Mouse (Mus musculus) midbrain, embryonic 16.5 days (tissue): ENCODE measurements around the gene Dnajb8. TPM values are rescaled to one million over a fixed set of nuclear protein-coding genes. Genes with fewer than 3 reads are reported as not detected.

ENCODE experiments used
- ATAC-seq: fragments of 200-750 bp; cut with Nextera tagmentation; 2 replicates; pipeline ENCODE4 v1.8.0; 2017; ENCODE audit warnings: moderate TSS enrichment
- H3K27ac ChIP-seq: fragments of 300-500 bp; sonication (generic); 2 replicates; pipeline ENCODE4 v1.5.1; 2014; ENCODE audit warnings: mild to moderate bottlenecking, low read length, mixed read lengths
- H3K27me3 ChIP-seq: fragments of 300-500 bp; sonication (generic); 2 replicates; pipeline ENCODE4 v1.6.1; 2014; ENCODE audit warnings: low read depth, low read length, mixed read lengths; ENCODE audit not compliant: control insufficient read depth, insufficient read depth
- H3K36me3 ChIP-seq: fragments of 300-500 bp; sonication (generic); 2 replicates; pipeline ENCODE4 v1.6.1; 2014; ENCODE audit warnings: mild to moderate bottlenecking, low read length, moderate library complexity, mixed read lengths; ENCODE audit not compliant: control insufficient read depth, insufficient read depth
- H3K4me1 ChIP-seq: fragments of 300-500 bp; sonication (generic); 2 replicates; pipeline ENCODE4 v1.6.1; 2014; ENCODE audit warnings: mild to moderate bottlenecking, low read length, mixed read lengths; ENCODE audit not compliant: control insufficient read depth, insufficient read depth
- H3K4me2 ChIP-seq: fragments of 300-500 bp; sonication (generic); 2 replicates; pipeline ENCODE4 v1.6.1; 2014; ENCODE audit warnings: mild to moderate bottlenecking, low read length, mixed read lengths
- H3K4me3 ChIP-seq: fragments of 300-500 bp; sonication (generic); 2 replicates; pipeline ENCODE4 v1.5.1; 2014; ENCODE audit warnings: low read depth, mild to moderate bottlenecking, low read length, moderate library complexity, mixed read lengths
- H3K9ac ChIP-seq: fragments of 300-500 bp; sonication (generic); 2 replicates; pipeline ENCODE4 v1.6.1; 2014; ENCODE audit warnings: low read depth, low read length, mixed read lengths
- H3K9me3 ChIP-seq: fragments of 300-500 bp; sonication (generic); replicated peaks from 2 replicates; pipeline ENCODE4 v1.6.1; 2014; ENCODE audit warnings: mild to moderate bottlenecking, low read length, mixed read lengths; ENCODE audit not compliant: control insufficient read depth, poor library complexity, severe bottlenecking
- WGBS: fragments of 180-500 bp; shearing (Covaris S2); extraction: QIAGEN DNeasy Blood & Tissue Kit; methylation state at CpG from one replicate; pipeline ENCODE4 v1.1.7; 2014; 5-methylcytosine and 5-hydroxymethylcytosine counted together
- polyA plus RNA-seq: library from polyadenylated mRNA; unstranded; fragments of >200 nt; fragmentation: Nextera tagmentation; extraction: Ambion mirVana; gene quantifications from 2 replicates; pipeline ENCODE4 v1.2.1, GENCODE M21; 2015

Gene Dnajb8
- polyA plus RNA-seq, 1 experiment from 2014 or later: not detected

GRCm38 (mm10) chr6:88209453-88209852, 12.6 kb upstream of the Dnajb8 start:
- H3K4me3 ChIP-seq: no peak overlapping the region
- 81% methylated on average over 5 of the region's 5 CpGs for WGBS
- H3K36me3 ChIP-seq: no peaks in the 10 kb centered on the region
- no peak overlapping the region for H3K9ac ChIP-seq
- peaks cover 35% of the 10 kb centered on the region for H3K27me3 ChIP-seq
- no peak overlapping the region for H3K4me2 ChIP-seq
- no peaks in the 10 kb centered on the region for H3K9me3 ChIP-seq
- ATAC-seq: no peak
- H3K27ac ChIP-seq: no peak overlapping the region
- no peaks in the 10 kb centered on the region for H3K4me1 ChIP-seq

GRCm38 (mm10) chr6:88210182-88210581, 11.9 kb upstream of the Dnajb8 start:
- 63% methylated on average over 3 of the region's 3 CpGs for WGBS
- Histone ChIP-seq H3K4me2 (no peak overlapping the region), H3K4me1 (no peaks in the 10 kb centered on the region), H3K9me3 (no peaks in the 10 kb centered on the region), H3K27me3 (peaks cover 28% of the 10 kb centered on the region), H3K27ac (no peak overlapping the region), H3K4me3 (no peak overlapping the region), H3K9ac (no peak overlapping the region), H3K36me3 (no peaks in the 10 kb centered on the region)
- no peak for ATAC-seq

GRCm38 (mm10) chr6:88215797-88216196, 6.3 kb upstream of the Dnajb8 start:
- Histone ChIP-seq H3K4me1 (no peaks in the 10 kb centered on the region), H3K4me3 (no peak overlapping the region), H3K4me2 (no peak overlapping the region), H3K36me3 (no peaks in the 10 kb centered on the region), H3K9me3 (no peaks in the 10 kb centered on the region), H3K27ac (no peak overlapping the region), H3K27me3 (no peaks in the 10 kb centered on the region), H3K9ac (no peak overlapping the region)
- ATAC-seq: no peak
- WGBS: 51% methylated on average over 6 of the region's 6 CpGs

GRCm38 (mm10) chr6:88216199-88216598, 5.9 kb upstream of the Dnajb8 start:
- Histone ChIP-seq H3K36me3 (no peaks in the 10 kb centered on the region), H3K9me3 (no peaks in the 10 kb centered on the region), H3K27ac (no peak overlapping the region), H3K9ac (no peak overlapping the region), H3K27me3 (no peaks in the 10 kb centered on the region), H3K4me3 (no peak overlapping the region), H3K4me1 (no peaks in the 10 kb centered on the region), H3K4me2 (no peak overlapping the region)
- WGBS: 82% methylated on average over 4 of the region's 4 CpGs
- ATAC-seq: no peak

- no peak overlapping the region for H3K27ac ChIP-seq
- H3K36me3 ChIP-seq: no peaks in the 10 kb centered on the region
- H3K4me1 ChIP-seq: no peaks in the 10 kb centered on the region
- H3K9ac ChIP-seq: no peak overlapping the region
- H3K4me2 ChIP-seq: no peak overlapping the region
- H3K9me3 ChIP-seq: no peaks in the 10 kb centered on the region; the same call in 1 of the 2 replicates
- H3K27me3 ChIP-seq: no peaks in the 10 kb centered on the region
- H3K4me3 ChIP-seq: no peak overlapping the region
- no peak for ATAC-seq
- WGBS: 10% methylated on average over 4 of the region's 4 CpGs
Measured at GRCm38 (mm10) chr6:88219094-88219493, 3.0 kb upstream of the Dnajb8 start.

- Histone ChIP-seq H3K4me2 (no peak overlapping the region), H3K36me3 (no peaks in the 10 kb centered on the region), H3K4me1 (peaks cover 3% of the 10 kb centered on the region; the same call in 1 of the 2 replicates), H3K9me3 (no peaks in the 10 kb centered on the region; the same call in 1 of the 2 replicates), H3K4me3 (no peak overlapping the region), H3K27me3 (no peaks in the 10 kb centered on the region), H3K9ac (no peak overlapping the region), H3K27ac (no peak overlapping the region)
- WGBS: 10% methylated on average over 5 of the region's 5 CpGs
- ATAC-seq: peak; percentile 62
Measured at GRCm38 (mm10) chr6:88226570-88226994, 4.5 kb downstream of the Dnajb8 start.

GRCm38 (mm10) chr6:88227537-88227936, 5.5 kb downstream of the Dnajb8 start:
- H3K9ac ChIP-seq: no peak overlapping the region
- H3K4me2 ChIP-seq: no peak overlapping the region
- H3K27me3 ChIP-seq: no peaks in the 10 kb centered on the region
- ATAC-seq: no peak
- WGBS: 72% methylated on average over 7 of the region's 7 CpGs
- no peak overlapping the region for H3K27ac ChIP-seq
- H3K36me3 ChIP-seq: no peaks in the 10 kb centered on the region
- H3K4me1 ChIP-seq: peaks cover 3% of the 10 kb centered on the region; the same call in 1 of the 2 replicates
- no peak overlapping the region for H3K4me3 ChIP-seq
- no peaks in the 10 kb centered on the region; the same call in 1 of the 2 replicates for H3K9me3 ChIP-seq

GRCm38 (mm10) chr6:88229221-88229620, 7.2 kb downstream of the Dnajb8 start:
- Histone ChIP-seq H3K9ac (no peak overlapping the region), H3K9me3 (no peaks in the 10 kb centered on the region)
- 84% methylated on average over 12 of the region's 12 CpGs for WGBS

GRCm38 (mm10) chr6:88231821-88232220, 9.8 kb downstream of the Dnajb8 start:
- Histone ChIP-seq H3K36me3 (no peaks in the 10 kb centered on the region), H3K27me3 (peaks cover 7% of the 10 kb centered on the region), H3K4me1 (peaks cover 7% of the 10 kb centered on the region; the same call in 1 of the 2 replicates), H3K4me2 (no peak overlapping the region), H3K4me3 (no peak overlapping the region), H3K9me3 (no peaks in the 10 kb centered on the region), H3K27ac (no peak overlapping the region), H3K9ac (no peak overlapping the region)
- no peak for ATAC-seq
- 89% methylated on average over 7 of the region's 7 CpGs for WGBS

More at GRCm38 (mm10) chr6:88229221-88229620, 7.2 kb downstream of the Dnajb8 start:
- peaks cover 3% of the 10 kb centered on the region; the same call in 1 of the 2 replicates for H3K4me1 ChIP-seq
- no peaks in the 10 kb centered on the region for H3K36me3 ChIP-seq
- no peak overlapping the region for H3K4me2 ChIP-seq
- H3K27me3 ChIP-seq: peaks cover 3% of the 10 kb centered on the region; the same call in 1 of the 2 replicates
- no peak overlapping the region for H3K27ac ChIP-seq
- no peak overlapping the region for H3K4me3 ChIP-seq
- no peak for ATAC-seq
